Mouse (Mus musculus) right cerebral cortex, adult 18-20 months (tissue): Measurements from ENCODE around the gene Dcaf6.
A peak's percentile ranks its signal among the peaks of the same experiment; 100 is the strongest.
"Not testable (repeated sequence)": the region's sequence is repeated elsewhere in the genome, so short reads cannot be mapped to it uniquely, and the experiment has no call there.

Experiments used
- DNase-seq: peaks from one replicate; pipeline ENCODE4 v3.0.0; 2022; ENCODE audit warnings: mixed read lengths

The Dcaf6 gene

GRCm38 (mm10) chr1:165396401-165396805 lies 63.9 kb downstream of the Dcaf6 start:
- DNase-seq = no peak

DNA sequence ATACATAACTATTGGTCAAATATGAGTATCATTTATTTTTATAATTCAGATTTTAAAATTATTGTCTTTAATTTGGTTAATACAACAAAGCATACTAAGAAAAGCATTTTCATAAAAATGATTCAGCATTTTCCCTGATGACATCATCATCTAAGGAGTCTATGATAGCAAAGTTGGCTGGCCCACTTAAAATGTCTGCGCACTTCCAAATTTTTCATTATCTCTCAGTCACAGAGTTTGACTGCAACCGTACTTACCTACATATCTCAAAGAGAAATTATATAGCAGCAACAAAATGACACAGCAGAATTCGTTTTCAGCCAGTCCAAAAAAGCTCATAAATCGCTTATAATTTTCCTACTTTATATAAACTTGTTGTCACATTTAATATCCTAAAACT lies 64.3 kb downstream of the Dcaf6 start:
- DNase-seq = no peak

GRCm38 (mm10) chr1:165394836-165395235 lies 65.4 kb downstream of the Dcaf6 start:
- no peak for DNase-seq

DNA sequence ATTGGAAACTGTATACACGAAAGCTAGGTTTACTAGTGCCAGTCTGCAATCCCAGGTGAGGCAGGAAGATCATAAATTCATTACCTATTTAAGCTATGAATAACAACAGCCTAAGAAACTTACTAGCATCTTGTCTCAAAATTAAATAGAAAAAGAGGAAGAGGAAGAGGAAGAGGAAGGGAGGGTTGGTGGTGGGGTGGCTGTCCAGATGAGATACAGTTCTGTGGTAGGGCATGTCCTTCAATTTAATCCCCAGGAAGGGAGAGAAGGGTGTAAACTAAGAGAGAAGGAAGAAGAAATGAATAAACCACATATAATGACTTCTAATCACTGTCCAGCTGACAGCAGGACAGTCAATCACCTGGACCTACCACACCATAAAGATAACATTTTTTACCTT lies 67.2 kb downstream of the Dcaf6 start:
- DNase-seq = no peak

- DNase-seq = no peak
Measured at GRCm38 (mm10) chr1:165388716-165389115, 71.6 kb downstream of the Dcaf6 start.

- no peak for DNase-seq
Measured at GRCm38 (mm10) chr1:165386525-165386923, 73.8 kb downstream of the Dcaf6 start.

DNA sequence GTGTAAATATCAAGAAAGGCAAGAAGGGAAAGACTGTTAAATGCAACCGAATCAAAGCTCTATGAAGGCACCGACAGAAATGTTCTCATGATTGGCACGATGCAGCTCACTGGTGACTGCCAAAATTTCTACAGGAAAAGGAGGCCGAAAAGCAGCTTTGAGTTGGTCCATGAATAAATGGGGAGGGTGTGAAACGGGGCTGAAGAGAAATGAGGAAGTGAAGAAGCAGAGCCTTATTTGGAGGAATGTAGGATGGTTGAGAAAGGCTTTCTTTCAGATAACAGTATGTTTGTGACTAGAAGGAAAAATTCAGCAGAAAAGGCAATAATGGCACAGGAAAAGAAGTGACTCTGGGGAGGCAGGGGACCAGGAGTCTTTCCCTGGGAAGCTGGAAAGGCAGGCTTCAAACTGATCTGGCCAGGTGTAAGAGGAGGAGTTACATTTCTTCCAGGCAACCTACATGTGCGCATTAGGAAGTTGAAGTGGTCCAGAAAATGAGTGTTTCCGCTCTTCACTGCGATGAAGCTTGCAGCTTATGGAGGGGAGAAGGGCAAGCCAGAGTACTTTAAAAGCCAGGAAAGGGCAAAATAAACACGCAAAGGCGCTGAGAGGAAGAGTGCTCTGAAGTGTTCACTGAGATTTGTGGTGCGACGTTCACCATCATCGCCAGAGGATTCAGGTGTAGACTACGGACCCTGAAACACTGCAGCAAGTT lies 74.3 kb downstream of the Dcaf6 start:
- peak; percentile 26 for DNase-seq

GRCm38 (mm10) chr1:165373839-165374238 lies 86.4 kb downstream of the Dcaf6 start:
- DNase-seq = no peak

DNA sequence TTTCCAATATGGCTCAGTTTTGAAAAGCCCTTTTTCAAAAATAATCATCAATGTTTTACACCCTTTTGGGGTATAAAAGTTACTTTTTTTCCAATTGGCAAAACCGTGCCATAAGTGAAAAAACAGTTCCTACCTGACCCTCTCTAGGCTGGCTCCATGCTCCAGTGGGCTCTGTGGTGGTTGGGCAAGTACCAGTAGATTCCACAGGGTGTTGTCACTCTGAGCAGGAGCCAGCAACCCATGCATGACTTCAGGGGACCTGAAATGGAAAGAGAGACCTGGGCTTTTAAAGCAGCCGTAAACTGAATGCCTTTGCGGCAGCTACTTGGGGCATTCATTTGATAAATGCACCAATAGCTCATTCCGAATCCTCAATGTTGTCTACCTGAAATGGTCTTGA lies 89.3 kb downstream of the Dcaf6 start:
- no peak for DNase-seq

DNA sequence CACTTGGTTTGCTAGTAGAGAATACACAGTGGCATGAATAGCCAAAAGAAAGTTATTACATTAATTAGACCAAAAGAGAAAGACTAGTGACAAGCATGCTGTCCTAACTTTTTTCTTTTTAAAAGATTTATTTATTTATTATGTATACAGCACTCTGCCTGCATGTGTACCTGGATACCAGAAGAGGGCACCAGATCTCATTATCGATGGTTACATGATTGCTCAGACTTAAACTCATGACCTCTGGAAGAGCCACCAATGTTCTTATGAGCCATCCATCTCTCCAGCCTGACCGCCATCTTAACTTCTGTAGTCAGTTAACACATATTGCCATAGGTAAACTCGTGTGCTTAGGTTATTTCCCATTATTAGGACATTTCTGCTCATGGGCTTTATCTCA lies 95.2 kb downstream of the Dcaf6 start:
- no peak for DNase-seq

DNA sequence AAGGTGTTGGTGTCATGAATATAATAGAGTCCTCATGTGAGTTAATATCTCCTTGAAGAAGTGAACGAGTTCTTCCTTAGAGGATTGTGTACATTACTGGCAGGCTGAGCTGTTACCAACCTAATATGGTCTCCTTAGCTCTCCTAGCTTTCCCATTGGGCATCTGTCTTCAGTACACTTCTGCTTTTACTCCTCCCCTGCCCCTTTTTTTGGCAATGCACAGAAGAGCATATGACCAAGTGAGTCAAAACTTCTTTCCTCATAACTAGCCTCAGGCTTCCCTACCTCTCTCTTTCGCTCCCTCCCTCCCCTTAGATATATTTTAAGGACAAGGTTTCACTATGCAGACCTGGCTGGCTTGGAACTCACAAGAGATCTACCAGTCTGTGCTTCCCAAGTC lies 97.0 kb downstream of the Dcaf6 start:
- DNase-seq = no peak

- DNase-seq = no peak
Measured at GRCm38 (mm10) chr1:165356347-165356746, 103.9 kb downstream of the Dcaf6 start.

DNA sequence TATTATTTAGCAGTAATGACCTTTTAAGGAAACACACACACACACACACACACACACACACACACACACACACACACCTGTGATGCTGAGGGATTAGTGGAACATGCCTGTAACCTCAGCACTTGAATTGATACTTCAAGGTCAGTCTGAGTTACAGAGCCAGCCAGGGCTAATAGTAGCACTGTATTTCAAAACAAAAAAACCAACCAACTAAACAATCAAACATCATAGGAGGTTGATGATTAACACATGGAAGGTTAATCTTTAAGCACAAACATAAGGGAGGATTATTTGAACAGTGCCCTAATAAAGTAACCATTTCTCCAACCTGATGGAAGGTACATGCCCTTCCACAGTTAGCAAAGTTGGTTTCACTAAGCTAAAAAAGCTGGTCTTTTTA lies 111.6 kb downstream of the Dcaf6 start:
- DNase-seq = no peak

GRCm38 (mm10) chr1:165344453-165344852 lies 115.8 kb downstream of the Dcaf6 start:
- peak; percentile 27 for DNase-seq

GRCm38 (mm10) chr1:165342126-165342525 lies 118.1 kb downstream of the Dcaf6 start:
- no peak for DNase-seq

- DNase-seq = no peak
Measured at GRCm38 (mm10) chr1:165332797-165333196, 127.5 kb downstream of the Dcaf6 start.

DNA sequence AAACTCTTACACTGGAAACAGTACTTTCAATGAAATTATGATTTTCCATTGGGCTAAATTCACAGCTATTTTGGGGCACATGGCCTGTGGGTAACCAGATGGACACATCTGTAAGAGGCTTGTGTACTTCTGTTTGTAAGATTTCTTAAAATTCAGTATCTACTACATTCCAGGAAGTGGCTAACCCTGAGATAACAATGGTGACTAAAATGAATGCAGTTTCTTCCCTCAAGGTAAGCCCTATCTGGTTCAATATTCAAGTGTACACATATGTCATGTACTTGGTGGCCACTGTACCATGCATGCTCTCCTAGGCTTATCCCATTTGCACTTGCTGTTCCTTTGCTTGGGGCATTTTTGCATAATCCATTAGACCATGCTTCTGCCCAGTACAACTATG lies 129.4 kb downstream of the Dcaf6 start:
- DNase-seq = no peak

DNA sequence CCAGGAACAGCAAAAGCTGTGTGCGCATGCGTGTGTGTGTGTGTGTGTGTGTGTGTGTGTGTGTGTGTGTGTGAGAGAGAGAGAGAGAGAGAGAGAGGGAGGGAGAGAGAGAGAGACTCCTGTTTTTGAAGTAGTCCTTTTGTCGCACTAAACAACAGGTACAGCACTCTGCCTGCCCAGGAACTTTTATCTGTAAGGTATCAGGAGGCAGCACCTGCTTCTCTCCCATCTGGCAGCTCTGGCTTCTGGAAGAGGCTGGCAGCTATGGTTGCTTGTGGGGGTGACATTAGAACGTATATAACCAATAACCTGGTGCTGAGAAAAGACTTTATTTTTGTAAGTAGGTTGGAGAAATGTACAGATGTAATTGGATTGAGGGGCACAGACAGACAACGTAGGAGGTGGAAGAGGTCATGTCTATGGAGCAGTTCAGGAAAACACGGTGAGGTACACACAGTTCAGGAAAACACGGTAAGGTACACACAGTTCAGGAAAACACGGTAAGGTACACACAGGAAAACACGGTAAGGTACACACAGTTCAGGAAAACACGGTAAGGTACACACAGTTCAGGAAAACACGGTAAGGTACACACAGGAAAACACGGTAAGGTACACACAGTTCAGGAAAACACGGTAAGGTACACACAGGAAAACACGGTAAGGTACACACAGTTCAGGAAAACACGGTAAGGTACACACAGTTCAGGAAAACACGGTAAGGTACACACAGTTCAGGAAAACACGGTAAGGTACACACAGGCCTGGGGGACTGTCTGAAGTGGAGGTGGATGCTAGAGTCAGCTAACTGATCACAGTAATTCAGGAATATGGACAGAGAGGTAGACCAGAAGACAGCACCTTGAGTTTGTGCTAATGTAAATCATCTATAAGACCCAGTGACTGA lies 131.6 kb downstream of the Dcaf6 start:
- not testable (repeated sequence) for DNase-seq

GRCm38 (mm10) chr1:165327831-165328230 lies 132.4 kb downstream of the Dcaf6 start:
- no peak for DNase-seq

DNA sequence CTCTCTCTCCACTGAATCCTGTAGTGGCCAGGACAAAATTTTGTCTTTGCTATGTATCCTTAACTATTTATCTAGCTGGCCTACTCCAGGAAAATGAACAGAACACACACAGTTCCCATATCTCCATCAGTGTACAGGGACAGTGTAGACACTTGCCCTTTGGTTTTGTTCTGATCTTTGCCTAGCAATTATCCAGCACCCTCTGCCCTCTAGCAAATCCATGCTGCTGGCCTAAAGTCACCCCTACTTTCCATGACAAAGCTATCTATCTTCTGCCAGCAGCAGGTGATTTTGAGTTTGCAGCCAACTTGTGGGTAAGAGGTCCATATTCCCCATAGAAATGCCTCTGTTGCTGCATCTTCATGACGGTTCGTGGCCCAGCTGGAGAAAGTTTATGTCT lies 132.9 kb downstream of the Dcaf6 start:
- DNase-seq = no peak

GRCm38 (mm10) chr1:165322934-165323333 lies 137.3 kb downstream of the Dcaf6 start:
- DNase-seq = no peak

DNA sequence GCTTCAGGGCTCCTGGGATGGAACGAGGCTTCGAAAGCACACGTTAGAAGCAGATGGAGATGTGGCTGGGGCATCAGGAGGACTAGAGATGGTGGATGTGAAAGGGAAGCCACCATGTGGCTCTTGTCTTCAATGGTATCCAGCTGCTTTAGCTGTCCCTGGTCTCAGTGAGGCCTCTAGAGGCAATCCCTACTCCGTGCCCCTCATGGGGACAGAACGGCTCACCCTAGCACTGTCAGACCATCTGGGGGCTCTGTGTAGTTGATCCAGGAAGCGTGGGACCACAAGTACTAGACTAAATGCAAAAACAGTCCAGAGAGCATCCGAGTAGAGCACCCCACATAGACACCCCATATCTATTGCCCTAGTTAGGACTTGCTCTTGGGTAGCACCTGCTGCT lies 138.4 kb downstream of the Dcaf6 start:
- no peak for DNase-seq

DNA sequence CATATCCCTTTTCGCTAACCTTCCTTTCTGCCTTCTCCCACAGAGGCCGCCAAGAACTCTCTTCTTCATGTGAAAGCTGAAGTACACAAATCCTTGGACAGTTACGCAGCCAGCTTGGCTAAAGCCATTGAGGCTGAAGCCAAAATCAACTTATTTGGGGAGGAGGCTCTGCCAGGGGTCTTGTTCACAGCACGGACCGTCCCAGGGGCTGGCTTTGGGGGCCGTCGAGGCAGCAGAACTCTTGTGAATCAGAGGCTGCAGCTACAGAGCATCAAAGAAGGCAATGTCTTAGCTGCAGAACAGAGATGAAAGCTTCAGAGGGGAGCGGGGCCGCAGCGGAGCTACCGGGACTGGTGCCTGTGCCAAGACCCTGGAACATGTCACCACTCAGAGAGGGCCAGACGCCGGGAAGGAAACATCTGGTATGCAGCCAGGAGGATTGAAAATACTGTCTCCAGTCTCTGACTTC lies 138.8 kb downstream of the Dcaf6 start:
- DNase-seq = no peak
